Mouse (Mus musculus) embryonic fibroblast, embryonic 13.5 days (primary cell): ENCODE data around the gene Crym. TPM values are rescaled to one million over a fixed set of nuclear protein-coding genes. Genes with fewer than 3 reads are reported as not detected.

Experiments
- H3K27ac ChIP-seq: 2 replicates; pipeline ENCODE4 v1.5.1; 2012; ENCODE audit warnings: low read length, control low read depth, inconsistent platforms; ENCODE audit not compliant: insufficient read depth
- H3K4me1 ChIP-seq: 2 replicates; pipeline ENCODE4 v1.6.1; 2011; ENCODE audit warnings: low read length; ENCODE audit not compliant: control insufficient read depth, insufficient read depth
- H3K4me3 ChIP-seq: 2 replicates; pipeline ENCODE4 v1.5.1; 2011; ENCODE audit warnings: mild to moderate bottlenecking, control low read depth, low read length; ENCODE audit not compliant: insufficient read depth
- CTCF ChIP-seq: IDR thresholded peaks from 2 replicates; pipeline ENCODE4 v1.5.1; 2011; ENCODE audit warnings: mild to moderate bottlenecking, control low read depth, low read length, moderate library complexity, borderline replicate concordance; ENCODE audit not compliant: insufficient read depth
- POLR2A ChIP-seq: IDR thresholded peaks from 2 replicates; pipeline ENCODE4 v1.6.1; 2011; ENCODE audit warnings: low read depth, mild to moderate bottlenecking, control low read depth, low read length, moderate library complexity
- polyA plus RNA-seq: library from polyadenylated mRNA; stranded (reverse); fragments of >200 nt; gene quantifications from 2 replicates; pipeline ENCODE4 v1.2.4, GENCODE M21; 2011; ENCODE audit warnings: low read depth; ENCODE audit not compliant: missing spikeins, insufficient read length

The Crym gene
- polyA plus RNA-seq, 1 experiment = 0.63 TPM

- no peak overlapping the region for H3K27ac ChIP-seq
- no peak for TF ChIP-seq POLR2A
- no peak for TF ChIP-seq CTCF
- H3K4me3 ChIP-seq = no peak overlapping the region
- H3K4me1 ChIP-seq = peaks cover 3% of the 10 kb centered on the region; the same call in 1 of the 2 replicates
Measured at GRCm38 (mm10) chr7:120189369-120190149, 12.4 kb downstream of the Crym start.

DNA sequence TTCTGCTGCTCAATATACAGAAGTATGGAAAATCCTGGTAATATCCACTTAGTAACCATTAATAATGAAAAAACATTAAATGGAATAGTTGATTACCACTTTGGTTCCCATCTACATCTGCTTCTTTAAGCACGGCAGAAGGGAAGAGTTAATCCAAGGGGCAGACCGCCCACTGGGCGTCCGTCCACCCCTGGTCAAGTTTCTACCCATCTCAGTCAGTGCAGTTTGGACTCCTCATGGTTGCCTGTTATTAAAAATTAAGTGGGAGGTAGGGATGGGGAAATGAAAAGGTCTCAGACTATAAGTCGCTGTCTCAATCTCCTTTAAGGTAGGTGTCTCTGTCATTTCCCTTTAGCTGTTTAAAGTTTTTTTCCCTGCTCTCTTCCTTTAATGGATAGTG is 13.0 kb downstream of the Crym start:
- no peak overlapping the region for H3K27ac ChIP-seq
- TF ChIP-seq POLR2A (no peak), CTCF (no peak)
- peaks cover 3% of the 10 kb centered on the region; the same call in 1 of the 2 replicates for H3K4me1 ChIP-seq
- no peak overlapping the region for H3K4me3 ChIP-seq

DNA sequence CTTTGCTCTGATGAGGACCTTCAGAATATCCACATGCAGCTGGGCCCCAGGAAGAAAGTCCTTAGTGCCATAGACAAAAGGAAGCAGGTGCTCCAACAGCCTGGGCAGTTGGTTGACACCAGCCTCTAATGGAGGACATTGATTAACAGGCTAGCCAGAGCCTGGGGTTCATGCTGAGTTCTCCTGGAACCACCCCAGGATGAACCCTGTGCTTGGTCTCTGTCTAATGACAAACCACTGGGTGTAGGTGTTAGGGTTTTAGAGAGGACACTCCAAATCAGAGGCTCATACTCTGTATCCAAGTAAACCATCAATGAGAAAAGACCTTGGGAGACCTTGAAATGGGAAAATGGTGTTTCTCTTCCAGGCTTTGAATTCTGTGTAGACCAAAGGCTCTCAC is 19.0 kb downstream of the Crym start:
- Histone ChIP-seq H3K27ac (no peak overlapping the region), H3K4me1 (no peaks in the 10 kb centered on the region), H3K4me3 (no peak overlapping the region)
- TF ChIP-seq POLR2A (no peak), CTCF (no peak)

DNA sequence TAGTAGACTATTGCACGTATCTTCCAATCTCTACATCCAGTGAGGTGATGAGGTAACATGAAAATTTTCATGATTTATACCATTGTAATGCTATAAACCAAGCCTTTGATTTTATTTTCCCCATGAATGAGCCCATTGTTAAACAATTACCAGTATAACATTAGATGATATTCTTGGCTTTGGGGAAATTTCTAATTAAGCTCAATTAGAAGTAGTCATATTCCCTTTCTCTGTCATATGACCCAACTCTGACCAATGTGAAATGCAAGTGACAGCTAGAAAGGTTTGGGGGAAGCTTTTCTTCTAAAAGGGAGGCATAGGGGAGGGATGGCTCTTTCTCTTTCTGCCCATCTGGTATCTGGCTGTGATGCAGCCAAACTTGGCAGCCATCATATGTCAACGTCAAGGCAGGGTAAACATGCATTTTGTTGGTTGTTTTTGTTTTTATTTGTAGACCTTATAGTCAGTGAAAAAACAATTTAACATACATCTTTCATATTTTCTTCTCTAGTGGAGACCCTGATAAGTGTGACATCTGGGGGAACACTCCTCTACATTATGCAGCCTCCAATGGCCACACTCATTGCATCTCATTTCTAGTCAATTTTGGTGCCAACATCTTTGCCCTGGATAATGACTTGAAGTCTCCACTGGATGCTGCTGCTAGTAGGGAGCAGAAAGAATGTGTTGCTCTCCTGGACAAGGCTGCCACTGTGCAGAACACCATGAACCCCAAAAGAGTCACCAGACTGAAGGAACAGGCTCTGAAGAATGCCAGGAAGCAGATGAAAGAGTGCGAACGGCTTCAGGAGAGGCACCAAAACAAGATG is 20.3 kb downstream of the Crym start:
- no peak for TF ChIP-seq CTCF
- no peaks in the 10 kb centered on the region for H3K4me1 ChIP-seq
- H3K27ac ChIP-seq = no peak overlapping the region
- H3K4me3 ChIP-seq = no peak overlapping the region

GRCm38 (mm10) chr7:120180547-120180946 is 21.4 kb downstream of the Crym start:
- no peak for TF ChIP-seq POLR2A
- no peak for TF ChIP-seq CTCF
- no peaks in the 10 kb centered on the region for H3K4me1 ChIP-seq

DNA sequence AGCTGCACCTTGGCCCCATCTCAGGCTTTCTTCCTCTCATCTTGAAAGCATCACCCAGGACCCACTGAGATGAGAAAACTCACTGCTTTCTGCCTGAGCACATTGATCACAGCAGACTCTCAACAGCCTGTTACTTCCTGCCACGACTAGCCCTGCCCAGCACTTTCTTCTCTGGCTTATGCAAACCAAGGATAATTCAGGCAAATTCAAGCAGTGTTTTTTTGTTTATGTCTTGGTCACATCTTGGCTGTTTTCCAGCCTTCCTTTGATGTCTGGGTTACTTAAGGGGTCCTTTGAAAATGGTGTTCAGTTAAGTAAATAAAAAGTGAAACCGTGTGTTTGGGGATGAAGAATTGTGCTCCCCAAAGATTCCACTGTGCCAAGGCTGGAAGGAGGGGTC is 23.0 kb downstream of the Crym start:
- TF ChIP-seq CTCF (no peak), POLR2A (no peak)
- Histone ChIP-seq H3K27ac (no peak overlapping the region), H3K4me1 (no peaks in the 10 kb centered on the region), H3K4me3 (no peak overlapping the region)

More at GRCm38 (mm10) chr7:120180547-120180946, 21.4 kb downstream of the Crym start:
- H3K27ac ChIP-seq = no peak overlapping the region
- no peak overlapping the region for H3K4me3 ChIP-seq

DNA sequence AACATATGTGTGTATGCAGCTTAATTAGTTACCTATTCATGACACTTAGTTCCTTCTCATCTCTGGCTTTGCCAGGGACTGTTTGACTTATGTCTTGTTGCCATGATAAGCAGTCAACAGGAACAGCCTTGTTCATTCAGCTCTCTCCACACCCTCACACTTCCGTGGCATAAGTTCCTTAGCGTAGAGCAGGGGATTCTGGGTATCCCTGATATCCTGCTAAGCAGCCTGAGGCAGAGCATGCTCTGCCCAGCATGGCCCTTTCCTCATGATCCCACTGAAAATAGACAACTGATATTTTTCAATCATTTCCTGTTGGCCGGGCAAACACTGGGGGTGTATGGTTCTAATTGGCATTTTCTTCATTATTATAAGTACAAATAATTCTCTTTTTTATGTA is 24.3 kb downstream of the Crym start:
- Histone ChIP-seq H3K4me1 (no peaks in the 10 kb centered on the region), H3K27ac (no peak overlapping the region)
- TF ChIP-seq CTCF (no peak), POLR2A (no peak)

GRCm38 (mm10) chr7:120174723-120175504 is 27.0 kb downstream of the Crym start:
- no peaks in the 10 kb centered on the region for H3K4me1 ChIP-seq
- TF ChIP-seq CTCF = no peak
- H3K4me3 ChIP-seq = no peak overlapping the region
- H3K27ac ChIP-seq = no peak overlapping the region

More for the DNA sequence above, 24.3 kb downstream of the Crym start:
- H3K4me3 ChIP-seq = no peak overlapping the region

DNA sequence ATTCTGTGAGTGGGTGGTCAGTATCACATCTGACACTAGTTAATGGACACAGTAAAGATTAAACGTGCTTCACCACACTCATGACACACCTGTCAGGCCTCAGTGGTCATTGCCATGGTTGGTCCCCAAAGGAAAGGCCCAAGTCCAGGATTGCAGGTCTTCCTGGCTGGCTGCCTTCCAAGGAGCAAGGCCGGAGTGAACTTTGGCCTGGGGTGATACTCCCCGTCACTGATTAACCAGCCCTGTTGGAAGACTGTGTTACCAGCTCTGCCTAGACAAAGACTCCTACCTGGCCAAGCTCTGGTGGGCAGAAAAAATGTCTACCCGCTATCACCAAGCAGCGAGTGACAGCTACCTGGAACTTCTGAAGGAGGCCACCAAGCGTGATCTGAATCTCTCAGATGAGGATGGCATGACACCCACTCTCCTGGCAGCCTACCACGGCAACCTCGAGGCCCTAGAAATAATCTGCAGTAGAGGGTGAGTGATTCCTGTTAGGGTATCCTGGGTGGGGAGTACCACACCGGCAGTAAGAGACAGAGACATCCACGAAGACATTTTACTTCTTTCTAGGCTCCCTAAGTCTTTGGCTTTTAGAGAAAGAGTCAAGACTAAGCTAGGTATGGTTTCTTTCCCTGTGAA is 28.2 kb downstream of the Crym start, which contains the start of gene Anks4b:
Anks4b (plus strand) TSS at position 256 of the 642 bp plus-strand sequence.
- Histone ChIP-seq H3K27ac (no peak within 1 kb of the TSS), H3K4me3 (no peak within 1 kb of the TSS), H3K4me1 (no peaks in the 10 kb centered on the region)
- TF ChIP-seq CTCF (no peak), POLR2A (no peak)
